Comparison of ENCODE assay signal across 20 mouse cellular contexts in the genomic region with DNA sequence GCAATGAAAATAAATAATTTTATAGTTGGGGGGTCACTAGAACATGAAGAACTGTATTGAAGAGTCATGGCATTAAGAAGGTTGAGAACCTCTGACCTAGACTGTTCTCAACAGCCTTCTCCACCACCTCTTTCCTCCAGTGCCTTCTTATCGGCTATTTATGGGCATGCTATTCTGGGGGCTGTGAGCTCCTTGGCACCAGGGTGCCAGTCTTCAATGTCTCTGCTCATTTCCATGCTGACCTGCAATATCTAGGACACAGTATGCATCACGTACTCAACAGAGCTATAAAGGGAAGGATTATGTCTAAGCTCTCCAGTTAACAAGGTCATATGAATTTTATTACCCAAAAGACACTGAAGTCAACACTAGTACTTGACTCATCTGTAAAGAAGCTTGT. TPM values are rescaled to one million over a fixed set of nuclear protein-coding genes. Genes with fewer than 3 reads are reported as not detected.
DNase-seq lines count a peak whose midpoint lies in the region; ATAC-seq lines count a peak whose summit lies in the region.
"Had no signal": no experiment of that assay in that cellular context is flagged by ENCODE, and none has a peak within 500 bp of the region (broad histone marks: within the 10 kb centered on the region; RNA-seq: fewer than 3 reads in every experiment).

No protein-coding gene starts in this region.

- no peak overlapping the region for H3K9ac ChIP-seq in heart, embryonic 12.5 days
- H3K9ac ChIP-seq: forebrain, embryonic 13.5 days; forebrain, postnatal 0 days; heart, embryonic 13.5 days; hindbrain, embryonic 15.5 days; kidney, embryonic 15.5 days had no signal

- no peak overlapping the region for H3K27ac ChIP-seq in heart, embryonic 12.5 days (ENCODE audit: poor library complexity, severe bottlenecking)
- H3K27ac ChIP-seq: embryonic facial prominence, embryonic 10.5 days; forebrain, embryonic 13.5 days; heart, embryonic 13.5 days; hindbrain, embryonic 15.5 days; kidney, embryonic 15.5 days had no signal

- no peak for ATAC-seq in heart, embryonic 12.5 days (ENCODE audit: insufficient number of reproducible peaks, low FRiP score)
- ATAC-seq: forebrain, embryonic 13.5 days; forebrain, postnatal 0 days; intestine, embryonic 16.5 days had no signal

- peak; percentile 93 for DNase-seq in heart, adult 11 months
- peak; percentile 39 to 40 for DNase-seq in heart, adult 9 months (ENCODE audit: low spot score in 2 of 2)
- no peak for DNase-seq in heart, postnatal 10 days
- DNase-seq in brain, adult 2 months (ENCODE audit: low read depth, low spot score): peak; percentile 28
- DNase-seq in skeletal muscle tissue, adult 2 months (ENCODE audit: low read depth, low spot score): peak; percentile 87
- DNase-seq: adrenal gland, adult 2 months; adrenal gland, postnatal 25 days; cerebellum, adult 2 months; cerebellum, postnatal 10 days; forebrain, postnatal 0 days; gastrocnemius, postnatal 36 days; kidney, adult 2 months had no signal

- no peak overlapping the region for H3K4me2 ChIP-seq in heart, embryonic 12.5 days
- H3K4me2 ChIP-seq: forebrain, embryonic 13.5 days; heart, embryonic 13.5 days; hindbrain, embryonic 15.5 days; kidney, embryonic 15.5 days had no signal

- no peaks in the 10 kb centered on the region for H3K36me3 ChIP-seq in heart, embryonic 12.5 days
- H3K36me3 ChIP-seq: embryonic facial prominence, embryonic 10.5 days; heart, embryonic 13.5 days; hindbrain, embryonic 15.5 days; kidney, embryonic 15.5 days had no signal

- H3K9me3 ChIP-seq in heart, embryonic 12.5 days (replicated peaks): peaks cover 5% of the 10 kb centered on the region
- H3K9me3 ChIP-seq: forebrain, embryonic 13.5 days; hindbrain, embryonic 15.5 days; kidney, embryonic 15.5 days had no signal

- H3K27me3 ChIP-seq in heart, embryonic 12.5 days (replicated peaks): no peaks in the 10 kb centered on the region
- H3K27me3 ChIP-seq: forebrain, embryonic 13.5 days; heart, embryonic 13.5 days; hindbrain, embryonic 15.5 days; kidney, embryonic 15.5 days had no signal

- H3K4me3 ChIP-seq in heart, embryonic 12.5 days: no peak overlapping the region
- H3K4me3 ChIP-seq: embryonic facial prominence, embryonic 10.5 days; forebrain, embryonic 13.5 days; heart, embryonic 13.5 days; hindbrain, embryonic 15.5 days; kidney, embryonic 15.5 days had no signal

- 55% methylated on average over 2 of the region's 2 CpGs for WGBS in heart, embryonic 12.5 days

- intact Hi-C loops in heart, postnatal 10 days (cut with DNase I): loop anchor here (5.0 kb wide), 1 partner anchor 50 kb away; no protein-coding TSS in a partner anchor

- peaks cover 8% of the 10 kb centered on the region for H3K4me1 ChIP-seq in heart, embryonic 12.5 days (replicated peaks)
- H3K4me1 ChIP-seq: forebrain, embryonic 13.5 days; hindbrain, embryonic 15.5 days had no signal

RNA-seq across cellular contexts. Expression of gene Hrh2, which starts 14.6 kb away (rescaled TPM):
- polyA plus RNA-seq in heart, embryonic 12.5 days (2016; fragmentation: Nextera tagmentation; extraction: Ambion mirVana): not detected in 2 replicates
- total RNA-seq in heart, postnatal 10 days (2021): under 1 TPM; 0.12 TPM
- polyA plus RNA-seq: embryonic facial prominence, embryonic 10.5 days; hindbrain, embryonic 11.5 days; kidney, embryonic 15.5 days had no signal

Comparison
In these comparisons a context has a peak if more than half of its experiments do, and no peak if none do; other contexts are left out.
1. DNase-seq: peak in heart, adult 11 months (single experiment), heart, adult 9 months (2 of 2), brain, adult 2 months (single experiment) and skeletal muscle tissue, adult 2 months (single experiment); none in heart, postnatal 10 days (0 of 2).